Mouse (Mus musculus): ENCODE measurements around the gene Dusp7. TPM values are rescaled to one million over a fixed set of nuclear protein-coding genes. Genes with fewer than 3 reads are reported as not detected.

Dusp7 gene
- 1.4 TPM for polyA plus RNA-seq (2014; fragmentation: Illumina TruSeq; extraction: RNeasy Lipid Tissue Mini Kit (QIAGEN cat#74804); ENCODE audit: low read depth, low replicate concordance)

DNA sequence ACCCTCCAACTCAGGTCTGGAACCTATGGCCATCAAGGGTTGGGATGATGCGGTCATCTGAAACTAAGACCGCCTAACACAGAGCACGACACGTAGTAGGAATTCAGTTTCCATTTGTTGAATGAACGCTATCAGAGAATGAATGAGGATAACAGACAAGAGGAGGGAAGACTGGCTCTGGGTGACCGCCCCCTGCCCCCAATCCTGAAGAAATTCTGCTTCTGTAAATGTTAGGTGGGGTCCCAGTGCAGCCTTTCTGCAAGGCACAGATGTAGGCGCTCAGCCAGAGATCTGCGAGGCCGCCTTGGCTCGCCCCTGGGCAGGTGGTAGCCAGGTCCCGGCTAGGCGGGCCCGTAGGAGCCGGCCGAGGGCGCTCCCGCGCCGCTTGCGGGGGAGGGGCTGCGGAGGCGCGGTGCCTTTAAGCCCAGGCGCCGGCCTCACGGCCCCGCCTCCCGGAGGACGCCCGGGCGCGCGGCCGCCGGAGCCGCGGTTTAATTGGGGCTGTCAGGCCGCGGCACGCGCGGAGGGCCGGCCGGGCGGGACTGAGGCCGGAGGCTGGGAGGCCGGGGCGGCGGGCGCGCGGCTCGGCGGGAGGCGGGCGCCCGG lies at the start of gene Dusp7:
Dusp7 (plus strand) TSS at position 521 of the 606 bp plus-strand sequence.

Other genes with a start within 250 kb of the Dusp7 start
- 1.6 TPM for gene Glyctk, start 210.5 kb upstream of the Dusp7 start, polyA plus RNA-seq (2014; fragmentation: Illumina TruSeq; extraction: RNeasy Lipid Tissue Mini Kit (QIAGEN cat#74804); ENCODE audit: low read depth, low replicate concordance)
- gene Wdr82, start 197.7 kb upstream of the Dusp7 start, polyA plus RNA-seq (2014; fragmentation: Illumina TruSeq; extraction: RNeasy Lipid Tissue Mini Kit (QIAGEN cat#74804); ENCODE audit: low read depth, low replicate concordance): 53.5 TPM
- 4.2 TPM for gene Ppm1m, start 168.9 kb upstream of the Dusp7 start, polyA plus RNA-seq (2014; fragmentation: Illumina TruSeq; extraction: RNeasy Lipid Tissue Mini Kit (QIAGEN cat#74804); ENCODE audit: low read depth, low replicate concordance)
- gene Twf2, start 165.5 kb upstream of the Dusp7 start, polyA plus RNA-seq (2014; fragmentation: Illumina TruSeq; extraction: RNeasy Lipid Tissue Mini Kit (QIAGEN cat#74804); ENCODE audit: low read depth, low replicate concordance): not detected
- 0.06 TPM for gene Tlr9, start 146.0 kb upstream of the Dusp7 start, polyA plus RNA-seq (2014; fragmentation: Illumina TruSeq; extraction: RNeasy Lipid Tissue Mini Kit (QIAGEN cat#74804); ENCODE audit: low read depth, low replicate concordance)
- 30.3 TPM for gene Alas1, start 120.0 kb upstream of the Dusp7 start, polyA plus RNA-seq (2014; fragmentation: Illumina TruSeq; extraction: RNeasy Lipid Tissue Mini Kit (QIAGEN cat#74804); ENCODE audit: low read depth, low replicate concordance)
- 4.0 TPM for gene Poc1a, start 87.6 kb upstream of the Dusp7 start, polyA plus RNA-seq (2014; fragmentation: Illumina TruSeq; extraction: RNeasy Lipid Tissue Mini Kit (QIAGEN cat#74804); ENCODE audit: low read depth, low replicate concordance)
- gene Rpl29, start 60.8 kb downstream of the Dusp7 start, polyA plus RNA-seq (2014; fragmentation: Illumina TruSeq; extraction: RNeasy Lipid Tissue Mini Kit (QIAGEN cat#74804); ENCODE audit: low read depth, low replicate concordance): 24.2 TPM
- gene Acy1, start 69.7 kb downstream of the Dusp7 start, polyA plus RNA-seq (2014; fragmentation: Illumina TruSeq; extraction: RNeasy Lipid Tissue Mini Kit (QIAGEN cat#74804); ENCODE audit: low read depth, low replicate concordance): 0.17 TPM
- 4.2 TPM for gene Abhd14b, start 78.8 kb downstream of the Dusp7 start, polyA plus RNA-seq (2014; fragmentation: Illumina TruSeq; extraction: RNeasy Lipid Tissue Mini Kit (QIAGEN cat#74804); ENCODE audit: low read depth, low replicate concordance)
- 6.0 TPM for gene Abhd14a, start 79.0 kb downstream of the Dusp7 start, polyA plus RNA-seq (2014; fragmentation: Illumina TruSeq; extraction: RNeasy Lipid Tissue Mini Kit (QIAGEN cat#74804); ENCODE audit: low read depth, low replicate concordance)
- 1.0 TPM for gene Pcbp4, start 84.7 kb downstream of the Dusp7 start, polyA plus RNA-seq (2014; fragmentation: Illumina TruSeq; extraction: RNeasy Lipid Tissue Mini Kit (QIAGEN cat#74804); ENCODE audit: low read depth, low replicate concordance)
- gene Gpr62, start 97.3 kb downstream of the Dusp7 start, polyA plus RNA-seq (2014; fragmentation: Illumina TruSeq; extraction: RNeasy Lipid Tissue Mini Kit (QIAGEN cat#74804); ENCODE audit: low read depth, low replicate concordance): 8.2 TPM
- 1.6 TPM for gene Rrp9, start 107.3 kb downstream of the Dusp7 start, polyA plus RNA-seq (2014; fragmentation: Illumina TruSeq; extraction: RNeasy Lipid Tissue Mini Kit (QIAGEN cat#74804); ENCODE audit: low read depth, low replicate concordance)
- 1.8 TPM for gene Parp3, start 108.3 kb downstream of the Dusp7 start, polyA plus RNA-seq (2014; fragmentation: Illumina TruSeq; extraction: RNeasy Lipid Tissue Mini Kit (QIAGEN cat#74804); ENCODE audit: low read depth, low replicate concordance)
- gene Iqcf1, start 131.3 kb downstream of the Dusp7 start, polyA plus RNA-seq (2014; fragmentation: Illumina TruSeq; extraction: RNeasy Lipid Tissue Mini Kit (QIAGEN cat#74804); ENCODE audit: low read depth, low replicate concordance): 87.2 TPM
- 144 TPM for gene Iqcf5, start 145.9 kb downstream of the Dusp7 start, polyA plus RNA-seq (2014; fragmentation: Illumina TruSeq; extraction: RNeasy Lipid Tissue Mini Kit (QIAGEN cat#74804); ENCODE audit: low read depth, low replicate concordance)
- 2,377 TPM for gene Iqcf3, start 193.0 kb downstream of the Dusp7 start, polyA plus RNA-seq (2014; fragmentation: Illumina TruSeq; extraction: RNeasy Lipid Tissue Mini Kit (QIAGEN cat#74804); ENCODE audit: low read depth, low replicate concordance)
- 679 TPM for gene Iqcf4, start 202.4 kb downstream of the Dusp7 start, polyA plus RNA-seq (2014; fragmentation: Illumina TruSeq; extraction: RNeasy Lipid Tissue Mini Kit (QIAGEN cat#74804); ENCODE audit: low read depth, low replicate concordance)